Mouse (Mus musculus) large intestine, adult 2 months (tissue): ENCODE measurements around the gene Sf3b6. TPM values are rescaled to one million over a fixed set of nuclear protein-coding genes. Genes with fewer than 3 reads are reported as not detected.
"Not testable (repeated sequence)": the region's sequence is repeated elsewhere in the genome, so short reads cannot be mapped to it uniquely, and the experiment has no call there.

Experiments
- DNase-seq: peaks from one replicate; pipeline ENCODE4 v3.0.0-alpha.2; 2012; ENCODE audit warnings: low read depth, low spot score
- WGBS: fragments of 180-500 bp; shearing (Covaris S2); methylation state at CpG from one replicate; pipeline ENCODE4 v1.1.7; 2018; 5-methylcytosine and 5-hydroxymethylcytosine counted together
- polyA plus RNA-seq: library from polyadenylated mRNA; depleted of rRNA; stranded (reverse); fragments of >200 nt; gene quantifications from 2 replicates; pipeline ENCODE4 v1.2.3, GENCODE M21; 2012; rRNA removed

The Sf3b6 gene
- 118 and 119 TPM in 2 replicates for polyA plus RNA-seq

GRCm38 (mm10) chr12:4817361-4818101, at the start of gene Sf3b6:
Gene Sf3b6, plus strand, starts transcription at chr12:4817544.
- peak; percentile 96 for DNase-seq
- WGBS = under 1% methylated on average over 49 of the region's 49 CpGs

GRCm38 (mm10) chr12:4768492-4769332, 48.6 kb upstream of the Sf3b6 start, which contains the start of the genes Pfn4 and Fam228b:
Gene Pfn4, plus strand, starts transcription at chr12:4769022.
Gene Fam228b, minus strand, starts transcription at chr12:4769267.
- DNase-seq = peak; percentile 56
- WGBS = 5% methylated on average over 61 of the region's 61 CpGs

GRCm38 (mm10) chr12:4769333-4769723, 48.0 kb upstream of the Sf3b6 start:
- 21% methylated on average over 13 of the region's 13 CpGs for WGBS
- DNase-seq = no peak

GRCm38 (mm10) chr12:4774895-4775587, 42.3 kb upstream of the Sf3b6 start:
- 87% methylated on average over 8 of the region's 8 CpGs for WGBS
- DNase-seq = no peak

GRCm38 (mm10) chr12:4775588-4775949, 41.8 kb upstream of the Sf3b6 start:
- WGBS = 72% methylated on average over 9 of the region's 9 CpGs
- DNase-seq = no peak

GRCm38 (mm10) chr12:4777734-4778133, 39.6 kb upstream of the Sf3b6 start:
- 80% methylated on average over 6 of the region's 6 CpGs for WGBS
- no peak for DNase-seq

- no peak for DNase-seq
- WGBS = 61% methylated on average over 2 of the region's 2 CpGs
Measured at GRCm38 (mm10) chr12:4780245-4780644, 37.1 kb upstream of the Sf3b6 start.

- 89% methylated on average over 1 of the region's 1 CpGs for WGBS
- DNase-seq = no peak
Measured at GRCm38 (mm10) chr12:4781270-4781669, 36.1 kb upstream of the Sf3b6 start.

- WGBS = 81% methylated on average over 9 of the region's 9 CpGs
- not testable (repeated sequence) for DNase-seq
Measured at GRCm38 (mm10) chr12:4781725-4782404, 35.5 kb upstream of the Sf3b6 start.

- 49% methylated on average over 5 of the region's 5 CpGs for WGBS
- no peak for DNase-seq
Measured at GRCm38 (mm10) chr12:4783598-4783997, 33.7 kb upstream of the Sf3b6 start.

GRCm38 (mm10) chr12:4784466-4784865, 32.9 kb upstream of the Sf3b6 start:
- WGBS = 41% methylated on average over 2 of the region's 2 CpGs
- no peak for DNase-seq

- not testable (repeated sequence) for DNase-seq
- WGBS = 95% methylated on average over 25 of the region's 25 CpGs
Measured at GRCm38 (mm10) chr12:4788128-4788527, 29.2 kb upstream of the Sf3b6 start.

GRCm38 (mm10) chr12:4793718-4794117, 23.6 kb upstream of the Sf3b6 start:
- no peak for DNase-seq
- WGBS = 44% methylated on average over 1 of the region's 1 CpGs

GRCm38 (mm10) chr12:4797471-4797870, 19.9 kb upstream of the Sf3b6 start:
- DNase-seq = not testable (repeated sequence)
- 46% methylated on average over 6 of the region's 6 CpGs for WGBS

- DNase-seq = no peak
- 80% methylated on average over 4 of the region's 4 CpGs for WGBS
Measured at GRCm38 (mm10) chr12:4811036-4811435, 6.3 kb upstream of the Sf3b6 start.

GRCm38 (mm10) chr12:4811705-4812104, 5.6 kb upstream of the Sf3b6 start:
- no peak for DNase-seq
- 11% methylated on average over 3 of the region's 3 CpGs for WGBS

- no peak for DNase-seq
- 77% methylated on average over 4 of the region's 4 CpGs for WGBS
Measured at GRCm38 (mm10) chr12:4813636-4814035, 3.7 kb upstream of the Sf3b6 start.

- DNase-seq = no peak
- WGBS = 7% methylated on average over 24 of the region's 24 CpGs
Measured at GRCm38 (mm10) chr12:4816680-4817360, 524 bp upstream of the Sf3b6 start.

- DNase-seq = no peak
- 89% methylated on average over 3 of the region's 3 CpGs for WGBS
Measured at GRCm38 (mm10) chr12:4827256-4827655, 9.9 kb downstream of the Sf3b6 start.
